Mouse (Mus musculus): Measurements from ENCODE around the gene Ubqln1. TPM values are rescaled to one million over a fixed set of nuclear protein-coding genes. Genes with fewer than 3 reads are reported as not detected.

Gene Ubqln1
- polyA plus RNA-seq, 1 experiment from 2014 or later, result 135 TPM

DNA sequence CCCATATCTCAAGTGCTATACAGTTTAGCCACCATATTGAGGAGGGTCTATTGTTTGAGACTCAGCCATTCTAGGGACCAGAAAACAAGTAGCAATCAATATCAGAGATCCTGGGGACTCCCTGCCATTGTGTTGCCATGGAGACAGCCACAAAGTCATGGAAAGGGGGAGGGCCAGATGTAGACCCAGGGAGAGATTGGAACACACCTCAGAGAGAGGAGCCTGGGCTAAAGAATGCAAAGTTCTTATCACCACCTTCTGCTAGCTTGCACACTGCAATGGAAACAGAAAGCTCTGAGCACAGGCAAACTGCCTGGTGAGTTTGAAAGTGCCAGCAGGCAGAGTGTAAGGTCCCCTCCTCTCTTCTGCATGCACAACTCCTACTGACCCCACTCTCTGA is 47.3 kb downstream of the Ubqln1 start:
- no peak overlapping the region for H3K4me3 ChIP-seq
- no peaks in the 10 kb centered on the region for H3K9me3 ChIP-seq
- H3K36me3 ChIP-seq (replicated peaks), result peaks cover 63% of the 10 kb centered on the region
- H3K27me3 ChIP-seq (replicated peaks; ENCODE audit: low read depth, poor library complexity, severe bottlenecking), result no peaks in the 10 kb centered on the region
- DNase-seq (ENCODE audit: low spot score), result no peak
- H3K27ac ChIP-seq (replicated peaks), result no peak overlapping the region
- no peaks in the 10 kb centered on the region for H3K4me1 ChIP-seq

DNA sequence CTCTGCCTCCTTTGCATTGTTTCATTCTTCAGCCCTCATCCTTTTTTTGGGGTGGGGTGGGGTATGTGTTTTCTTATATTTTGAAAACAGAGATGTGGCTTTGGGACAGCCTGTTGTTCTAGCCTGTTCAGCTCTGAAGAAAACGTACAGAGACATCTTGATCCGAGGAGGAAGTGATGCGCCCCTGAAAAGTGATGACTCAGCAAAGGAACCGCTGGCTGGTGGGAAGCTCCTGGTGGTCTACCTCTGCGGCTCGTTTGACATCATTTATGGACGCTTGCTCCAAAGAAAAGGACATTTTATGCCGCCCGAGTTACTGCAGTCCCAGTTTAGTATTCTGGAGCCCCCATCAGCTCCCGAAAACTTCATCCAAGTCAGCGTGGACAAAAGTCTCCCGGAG is 52.1 kb downstream of the Ubqln1 start:
- peaks cover 58% of the 10 kb centered on the region for H3K36me3 ChIP-seq (replicated peaks)
- 95% methylated on average over 12 of the region's 12 CpGs for WGBS

DNA sequence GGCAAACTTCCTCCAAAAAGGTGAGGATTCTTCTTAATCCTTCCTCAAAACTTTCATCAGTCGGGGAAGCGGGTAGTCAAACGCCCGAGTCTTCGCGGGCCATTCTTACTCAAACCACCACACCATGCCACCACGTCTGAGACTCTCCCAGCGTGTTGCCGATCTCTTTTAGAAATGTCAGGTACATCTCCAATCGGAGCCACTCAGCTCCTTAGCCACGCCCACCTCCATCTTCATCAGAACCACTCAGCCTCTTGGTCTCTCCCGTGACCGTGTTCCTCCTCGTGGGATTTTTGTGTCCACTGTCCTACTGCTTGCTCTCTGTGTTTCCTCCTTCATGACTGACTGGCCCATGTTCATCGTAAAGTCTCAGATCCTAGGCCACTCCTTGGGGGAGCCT is 54.7 kb downstream of the Ubqln1 start:
- Histone ChIP-seq H3K36me3 (replicated peaks) (peaks cover 49% of the 10 kb centered on the region), H3K4me3 (no peak overlapping the region)

More for the DNA sequence above, 52.1 kb downstream of the Ubqln1 start:
- DNase-seq (ENCODE audit: low spot score), result no peak
- H3K4me1 ChIP-seq, result peaks cover 3% of the 10 kb centered on the region
- no peaks in the 10 kb centered on the region for H3K27me3 ChIP-seq (replicated peaks; ENCODE audit: low read depth, poor library complexity, severe bottlenecking)
- no peak overlapping the region for H3K4me3 ChIP-seq
- H3K27ac ChIP-seq (replicated peaks), result no peak overlapping the region
- peaks cover 2% of the 10 kb centered on the region; the same call in 1 of the 2 replicates for H3K9me3 ChIP-seq

DNA sequence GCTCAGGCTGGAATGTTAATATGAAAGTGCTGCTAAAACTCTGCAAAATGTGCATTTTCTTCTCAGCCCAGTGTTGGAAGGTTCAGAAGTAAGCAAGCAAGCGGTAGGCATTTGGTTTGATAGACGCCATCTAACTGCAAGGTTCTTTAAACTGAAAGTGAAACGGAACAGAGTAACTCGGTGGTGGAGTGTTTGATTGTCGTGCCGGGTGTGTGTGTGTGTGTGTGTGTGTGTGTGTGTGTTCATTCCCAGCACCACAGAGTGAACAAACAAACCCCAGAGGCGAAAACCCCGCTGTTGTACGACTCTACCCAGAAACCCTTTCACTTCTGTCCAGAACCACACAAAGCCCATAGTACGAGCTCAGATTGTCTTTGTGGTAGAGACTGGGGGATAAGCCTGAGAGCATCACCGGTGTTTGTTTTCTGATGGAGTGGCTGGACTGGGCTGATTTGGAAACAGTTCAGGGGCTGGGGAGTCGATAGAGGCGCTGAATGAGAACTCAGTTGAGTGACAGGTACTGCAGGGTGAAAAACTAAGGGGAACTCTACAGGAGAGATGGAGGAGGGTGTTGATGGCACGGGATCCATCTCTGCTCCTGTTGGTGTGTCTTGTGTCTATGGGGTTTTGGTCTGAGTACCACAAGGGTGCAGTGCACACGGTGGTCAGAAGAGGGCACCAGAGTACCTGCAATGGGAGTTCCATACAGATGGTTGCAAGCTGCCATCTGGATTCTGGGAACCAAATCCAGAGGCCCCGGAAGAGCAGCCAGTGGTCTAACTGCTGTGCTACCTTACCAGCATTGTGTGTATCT is 57.1 kb downstream of the Ubqln1 start:
- Histone ChIP-seq H3K27me3 (replicated peaks; ENCODE audit: low read depth, poor library complexity, severe bottlenecking) (no peaks in the 10 kb centered on the region), H3K4me1 (peaks cover 18% of the 10 kb centered on the region), H3K27ac (replicated peaks) (peak overlapping the region; percentile 83), H3K36me3 (replicated peaks) (peaks cover 36% of the 10 kb centered on the region), H3K9me3 (peaks cover 2% of the 10 kb centered on the region; the same call in 1 of the 2 replicates), H3K4me3 (peak overlapping the region; percentile 88)
- peak; percentile 90 for DNase-seq (ENCODE audit: low spot score)
- WGBS, result 13% methylated on average over 16 of the region's 16 CpGs

More for the DNA sequence above, 54.7 kb downstream of the Ubqln1 start:
- WGBS, result 97% methylated on average over 15 of the region's 15 CpGs
- H3K4me1 ChIP-seq, result peaks cover 18% of the 10 kb centered on the region
- no peaks in the 10 kb centered on the region for H3K27me3 ChIP-seq (replicated peaks; ENCODE audit: low read depth, poor library complexity, severe bottlenecking)
- H3K27ac ChIP-seq (replicated peaks), result no peak overlapping the region
- no peak for DNase-seq (ENCODE audit: low spot score)
- peaks cover 2% of the 10 kb centered on the region; the same call in 1 of the 2 replicates for H3K9me3 ChIP-seq

DNA sequence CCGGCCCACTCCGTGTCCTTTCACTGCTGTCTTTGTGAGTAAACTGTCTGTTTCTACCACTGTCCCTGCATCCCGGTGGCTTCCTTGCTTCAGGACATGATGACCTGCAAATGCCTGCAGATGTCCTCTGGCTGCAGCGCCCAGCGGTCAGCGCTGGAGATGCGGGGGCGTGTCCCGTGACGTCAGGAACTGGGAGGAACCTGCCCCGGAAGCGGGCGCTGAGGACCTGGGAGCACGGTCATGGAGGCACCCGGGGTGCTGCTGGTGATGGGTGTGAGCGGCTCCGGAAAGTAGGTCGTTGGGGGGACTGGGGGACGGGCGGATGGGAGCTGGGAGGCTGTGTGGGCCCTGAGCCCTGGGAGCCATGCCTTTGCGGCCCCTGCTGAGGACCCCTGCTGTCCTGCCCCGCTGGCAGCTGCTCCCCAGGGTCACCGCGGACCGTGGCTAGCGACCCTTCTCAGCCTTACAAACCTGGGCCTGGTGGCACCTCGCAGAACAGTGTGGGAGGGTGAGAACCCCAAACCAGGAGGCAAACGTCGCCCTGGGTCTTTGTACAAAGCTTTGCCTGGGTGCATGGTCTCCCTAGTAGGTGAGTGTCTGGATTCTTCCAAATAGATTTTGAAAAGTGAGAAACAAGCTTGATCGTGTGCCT is 57.9 kb downstream of the Ubqln1 start, which contains the start of gene Idnk:
Gene Idnk, plus strand, starts transcription at position 203 of the 652 bp plus-strand sequence.
- H3K36me3 ChIP-seq (replicated peaks), result peaks cover 30% of the 10 kb centered on the region
- peaks cover 2% of the 10 kb centered on the region; the same call in 1 of the 2 replicates for H3K9me3 ChIP-seq
- under 1% methylated on average over 30 of the region's 30 CpGs for WGBS
- peak within 1 kb of the TSS; percentile 83 for H3K27ac ChIP-seq (replicated peaks)
- peak; percentile 91 for DNase-seq (ENCODE audit: low spot score)
- H3K4me1 ChIP-seq, result peaks cover 18% of the 10 kb centered on the region
- peak within 1 kb of the TSS; percentile 88 for H3K4me3 ChIP-seq
- H3K27me3 ChIP-seq (replicated peaks; ENCODE audit: low read depth, poor library complexity, severe bottlenecking), result no peaks in the 10 kb centered on the region

DNA sequence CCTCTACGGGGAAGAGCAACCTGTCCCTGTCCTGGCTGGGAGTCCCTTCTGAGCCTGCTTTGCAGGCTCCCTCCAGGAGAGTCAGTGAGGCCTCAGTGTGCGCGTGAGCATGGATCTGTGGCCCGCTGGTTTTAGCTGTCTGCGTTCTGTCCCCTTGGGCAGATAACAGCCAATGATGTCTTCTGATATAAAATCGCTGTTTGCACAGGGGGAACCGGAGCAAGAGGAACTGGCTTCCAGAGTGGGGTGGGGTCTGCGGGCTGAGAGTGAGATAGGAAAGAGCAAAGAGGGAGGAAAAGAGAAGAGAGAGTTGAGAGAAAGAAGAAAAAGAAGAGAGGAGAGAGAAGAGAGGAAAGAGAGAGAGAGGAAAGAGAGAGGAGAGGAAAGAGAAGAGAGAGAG is 58.4 kb downstream of the Ubqln1 start:
- peak overlapping the region; percentile 83 for H3K27ac ChIP-seq (replicated peaks)

DNA sequence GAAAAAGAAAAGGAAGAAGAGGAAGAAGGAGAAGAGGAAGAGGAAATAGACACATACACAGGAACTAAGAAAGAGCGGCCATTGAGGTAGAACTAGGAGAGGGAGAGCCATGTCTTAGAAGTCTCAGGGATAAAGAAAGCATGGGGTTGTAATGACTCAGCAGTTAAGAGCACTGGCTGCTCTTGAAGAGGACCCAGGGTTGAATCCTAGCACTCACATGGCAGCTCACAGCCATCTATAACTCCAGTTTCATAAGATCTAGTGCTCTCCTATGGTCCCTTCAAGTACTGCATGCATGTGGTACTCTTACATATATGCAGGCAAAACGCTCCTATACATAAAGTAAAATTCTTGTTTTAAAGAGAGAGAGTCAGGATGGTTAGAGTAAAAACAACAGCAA is 59.4 kb downstream of the Ubqln1 start:
- Histone ChIP-seq H3K36me3 (replicated peaks) (peaks cover 16% of the 10 kb centered on the region), H3K9me3 (no peaks in the 10 kb centered on the region), H3K27ac (replicated peaks) (no peak overlapping the region), H3K27me3 (replicated peaks; ENCODE audit: low read depth, poor library complexity, severe bottlenecking) (no peaks in the 10 kb centered on the region), H3K4me1 (peaks cover 18% of the 10 kb centered on the region), H3K4me3 (no peak overlapping the region)
- WGBS, result 81% methylated on average over 2 of the region's 2 CpGs
- no peak for DNase-seq (ENCODE audit: low spot score)

More for the DNA sequence above, 58.4 kb downstream of the Ubqln1 start:
- Histone ChIP-seq H3K9me3 (peaks cover 2% of the 10 kb centered on the region; the same call in 1 of the 2 replicates), H3K36me3 (replicated peaks) (peaks cover 26% of the 10 kb centered on the region), H3K4me3 (peak overlapping the region; percentile 88), H3K27me3 (replicated peaks; ENCODE audit: low read depth, poor library complexity, severe bottlenecking) (no peaks in the 10 kb centered on the region), H3K4me1 (peaks cover 18% of the 10 kb centered on the region)
- DNase-seq (ENCODE audit: low spot score), result no peak
- 31% methylated on average over 8 of the region's 8 CpGs for WGBS

DNA sequence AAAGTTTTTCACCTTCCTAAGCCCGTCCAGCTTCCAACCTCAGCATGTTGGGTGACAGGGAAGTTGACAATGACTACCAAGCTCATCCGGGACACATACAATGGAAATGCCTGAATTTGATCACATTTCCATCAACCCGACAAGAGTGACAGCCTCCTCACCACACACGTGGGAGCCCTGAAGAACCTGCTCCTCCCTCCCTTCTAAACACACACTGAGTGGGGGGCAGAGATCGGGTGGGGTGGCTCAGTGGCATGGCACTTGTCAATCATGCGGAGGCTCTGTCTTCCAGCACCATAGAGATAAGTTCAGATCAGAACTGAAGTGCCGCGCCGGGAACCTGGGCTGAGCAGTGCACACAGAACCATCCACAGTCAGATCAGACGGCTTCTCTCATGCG is 65.0 kb downstream of the Ubqln1 start:
- no peak overlapping the region for H3K4me3 ChIP-seq
- H3K27me3 ChIP-seq (replicated peaks; ENCODE audit: low read depth, poor library complexity, severe bottlenecking), result no peaks in the 10 kb centered on the region
- DNase-seq (ENCODE audit: low spot score), result no peak
- no peak overlapping the region for H3K27ac ChIP-seq (replicated peaks)
- H3K36me3 ChIP-seq (replicated peaks), result no peaks in the 10 kb centered on the region
- H3K4me1 ChIP-seq, result peaks cover 12% of the 10 kb centered on the region
- peaks cover 4% of the 10 kb centered on the region; the same call in 1 of the 2 replicates for H3K9me3 ChIP-seq
- WGBS, result 85% methylated on average over 11 of the region's 11 CpGs

DNA sequence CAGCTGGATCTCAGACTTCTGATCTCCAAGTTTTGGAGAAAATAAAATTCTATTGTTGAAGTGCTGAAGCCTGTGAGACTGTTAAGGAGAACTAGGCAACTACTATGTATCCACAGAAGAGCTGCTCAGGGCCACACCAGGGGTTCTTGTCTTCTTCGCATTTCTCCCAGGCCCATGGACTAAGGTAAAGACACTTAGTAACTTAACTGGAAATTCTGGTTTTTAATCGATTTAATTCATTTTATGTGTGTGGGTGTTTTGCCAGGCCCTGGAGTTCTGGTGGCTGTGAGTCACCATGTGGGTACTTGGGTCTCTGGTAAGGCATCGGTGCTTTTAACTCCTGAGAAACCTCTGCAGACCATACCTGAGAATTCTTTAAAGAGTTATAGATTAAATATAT is 65.8 kb downstream of the Ubqln1 start:
- Histone ChIP-seq H3K4me1 (peaks cover 12% of the 10 kb centered on the region), H3K9me3 (peaks cover 4% of the 10 kb centered on the region; the same call in 1 of the 2 replicates), H3K27me3 (replicated peaks; ENCODE audit: low read depth, poor library complexity, severe bottlenecking) (no peaks in the 10 kb centered on the region), H3K36me3 (replicated peaks) (no peaks in the 10 kb centered on the region), H3K4me3 (no peak overlapping the region), H3K27ac (replicated peaks) (no peak overlapping the region)
- DNase-seq (ENCODE audit: low spot score), result no peak
- 87% methylated on average over 3 of the region's 3 CpGs for WGBS

DNA sequence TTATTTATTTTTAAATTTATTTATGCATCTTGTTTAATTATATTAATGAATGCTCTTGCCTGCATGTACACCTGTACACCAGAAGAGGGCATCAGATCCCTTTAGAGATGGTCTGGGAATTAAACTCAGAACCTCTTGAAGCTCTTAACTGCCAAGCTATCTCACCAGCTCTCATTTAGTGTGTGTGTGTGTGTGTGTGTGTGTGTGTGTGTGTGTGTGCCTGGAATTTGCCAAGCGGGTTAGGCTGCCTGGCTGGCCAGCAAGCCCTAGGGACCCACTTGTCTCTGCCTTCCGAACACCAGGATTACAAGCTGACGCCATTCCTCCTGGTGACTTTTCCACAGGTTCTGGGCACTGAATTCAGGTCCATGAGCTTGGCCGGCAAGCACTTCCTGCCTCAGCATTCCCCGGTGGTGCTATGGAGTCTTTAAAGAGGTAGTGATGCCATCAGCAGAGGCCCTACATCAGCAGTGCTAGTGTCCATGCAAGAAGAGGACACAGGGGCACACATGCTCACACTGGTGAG is 66.4 kb downstream of the Ubqln1 start:
- peaks cover 4% of the 10 kb centered on the region; the same call in 1 of the 2 replicates for H3K9me3 ChIP-seq
- H3K27ac ChIP-seq (replicated peaks), result no peak overlapping the region
- H3K4me1 ChIP-seq, result peaks cover 12% of the 10 kb centered on the region
- H3K36me3 ChIP-seq (replicated peaks), result no peaks in the 10 kb centered on the region
- 48% methylated on average over 5 of the region's 5 CpGs for WGBS
- peak overlapping the region; percentile 57 for H3K4me3 ChIP-seq
- no peaks in the 10 kb centered on the region for H3K27me3 ChIP-seq (replicated peaks; ENCODE audit: low read depth, poor library complexity, severe bottlenecking)
- peak; percentile 44 for DNase-seq (ENCODE audit: low spot score)

DNA sequence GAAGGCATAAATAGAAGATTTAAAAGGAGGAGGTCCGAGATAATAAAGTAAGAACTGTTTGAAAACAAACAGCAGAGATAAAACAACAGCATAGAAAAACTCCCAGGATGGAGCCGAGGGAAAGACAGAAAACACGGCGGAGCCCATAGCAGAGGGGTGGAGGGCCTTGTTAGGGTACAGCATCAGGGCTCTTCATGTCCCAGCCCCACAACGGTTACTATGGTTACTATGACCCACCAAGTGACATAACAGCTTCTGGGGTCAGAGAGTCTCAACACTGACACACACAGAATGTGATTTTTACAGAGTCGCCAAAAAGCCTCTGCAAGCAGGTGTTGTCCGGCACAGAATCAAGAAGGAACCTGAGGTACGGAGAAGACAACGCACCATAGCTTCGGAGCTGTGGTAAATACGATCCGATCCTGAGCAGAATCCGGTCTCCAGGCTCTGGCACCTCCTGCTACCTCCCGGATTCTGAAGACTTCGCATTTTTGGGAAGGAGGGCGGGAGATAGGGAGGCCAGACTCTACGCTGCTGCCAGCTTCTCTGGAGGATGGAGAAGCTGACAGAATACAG is 67.1 kb downstream of the Ubqln1 start:
- peaks cover 12% of the 10 kb centered on the region for H3K4me1 ChIP-seq
- H3K9me3 ChIP-seq, result peaks cover 4% of the 10 kb centered on the region; the same call in 1 of the 2 replicates
- peak; percentile 85 for DNase-seq (ENCODE audit: low spot score)
- WGBS, result under 1% methylated on average over 17 of the region's 17 CpGs
- H3K36me3 ChIP-seq (replicated peaks), result no peaks in the 10 kb centered on the region
- peak overlapping the region; percentile 10 for H3K27ac ChIP-seq (replicated peaks)
- peak overlapping the region; percentile 57 for H3K4me3 ChIP-seq
- no peaks in the 10 kb centered on the region for H3K27me3 ChIP-seq (replicated peaks; ENCODE audit: low read depth, poor library complexity, severe bottlenecking)

DNA sequence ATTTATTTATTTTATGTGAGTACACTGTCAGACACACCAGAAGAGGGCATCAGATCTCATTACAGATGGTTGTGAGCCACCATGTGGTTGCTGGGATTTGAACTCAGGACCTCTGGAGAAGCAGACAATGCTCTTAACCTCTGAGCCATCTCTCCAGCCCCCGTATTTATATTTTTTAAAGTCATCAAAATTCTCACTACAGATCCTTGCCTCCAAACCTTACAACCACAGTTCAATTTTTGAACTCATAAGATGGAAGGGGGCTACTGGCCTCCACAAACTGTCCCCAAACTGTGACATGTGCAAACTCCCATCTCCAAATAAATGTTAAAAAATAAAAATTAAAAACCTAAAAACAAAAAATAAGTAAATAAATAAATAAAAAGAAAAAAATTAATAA is 67.7 kb downstream of the Ubqln1 start:
- H3K4me1 ChIP-seq, result peaks cover 12% of the 10 kb centered on the region
- peaks cover 4% of the 10 kb centered on the region; the same call in 1 of the 2 replicates for H3K9me3 ChIP-seq
- no peak for DNase-seq (ENCODE audit: low spot score)
- no peak overlapping the region for H3K4me3 ChIP-seq
- 82% methylated on average over 1 of the region's 1 CpGs for WGBS
- no peaks in the 10 kb centered on the region for H3K27me3 ChIP-seq (replicated peaks; ENCODE audit: low read depth, poor library complexity, severe bottlenecking)
- H3K36me3 ChIP-seq (replicated peaks), result no peaks in the 10 kb centered on the region
- H3K27ac ChIP-seq (replicated peaks), result no peak overlapping the region

Measured in embryonic facial prominence, embryonic 10.5 days (tissue).